Mouse (Mus musculus): ENCODE results near the gene Mthfsd. TPM values are rescaled to one million over a fixed set of nuclear protein-coding genes. Genes with fewer than 3 reads are reported as not detected.

Mthfsd gene
- polyA plus RNA-seq, 1 experiment, result 22.3 TPM

DNA sequence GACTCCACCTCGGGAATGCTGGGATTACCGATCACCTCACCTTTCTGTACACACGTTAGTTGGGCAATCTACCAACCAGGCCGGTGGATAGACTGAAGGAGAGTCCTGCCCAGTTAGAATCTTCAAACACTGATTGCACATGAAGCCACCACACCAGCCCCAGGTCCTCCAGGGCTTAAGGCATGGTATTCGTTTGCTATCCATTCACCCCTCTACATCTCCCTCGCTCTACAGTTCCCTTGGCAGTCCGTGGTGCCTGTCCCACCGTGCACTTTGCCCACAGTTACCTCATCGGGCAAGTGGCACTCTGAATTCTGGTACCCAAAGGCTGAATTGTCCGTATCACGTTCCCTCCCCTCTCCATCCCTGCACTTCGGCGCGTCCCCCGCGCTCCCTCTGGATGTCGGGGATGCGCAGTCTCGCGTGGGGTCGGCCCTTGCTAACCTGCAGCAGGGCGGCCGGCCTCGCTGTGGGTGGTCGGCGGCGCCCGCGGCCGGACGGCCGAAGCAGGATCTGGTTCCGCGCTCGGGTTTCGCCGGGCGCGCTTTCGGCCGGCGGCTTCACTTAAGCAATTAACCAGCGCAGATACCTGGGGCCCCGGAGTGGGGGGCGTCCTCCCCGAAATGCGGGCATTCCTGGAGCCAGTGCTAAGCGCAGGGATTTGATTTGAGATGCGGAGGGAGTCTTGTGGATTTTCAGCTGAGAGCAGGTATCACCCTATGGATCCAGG is 27.7 kb downstream of the Mthfsd start:
- Histone ChIP-seq H3K4me3 (no peak overlapping the region), H3K4me2 (ENCODE audit: low read depth) (no peak overlapping the region), H3K79me2 (ENCODE audit: control insufficient read depth, insufficient read depth) (no peaks in the 10 kb centered on the region), H3K27me3 (ENCODE audit: control insufficient read depth, insufficient read depth, insufficient read length) (peaks cover 89% of the 10 kb centered on the region), H3K36me3 (ENCODE audit: control insufficient read depth, insufficient read depth) (no peaks in the 10 kb centered on the region), H3ac (ENCODE audit: control insufficient read depth, insufficient read length) (no peak overlapping the region)
- TF ChIP-seq MAX (IDR thresholded peaks at IDR 0.05; ENCODE audit: low read depth) (no peak), MYOG (IDR thresholded peaks at IDR 0.05; ENCODE audit: control insufficient read depth in 1 of 3, insufficient read depth in 1 of 3, insufficient read length in 2 of 3, low read depth in 2 of 3) (no peak), POLR2AphosphoS2 (IDR thresholded peaks at IDR 0.05; ENCODE audit: insufficient read length, low read depth) (no peak), MYOD1 (IDR thresholded peaks at IDR 0.05; ENCODE audit: control insufficient read depth in 1 of 3, insufficient read length in 2 of 3, low read depth in 2 of 3) (no peak), REST (IDR thresholded peaks at IDR 0.05; ENCODE audit: insufficient read depth, insufficient read length) (no peak), SRF (IDR thresholded peaks at IDR 0.05; ENCODE audit: control insufficient read depth, insufficient read length, low read depth) (no peak), TCF12 (IDR thresholded peaks at IDR 0.05; ENCODE audit: insufficient read depth, poor library complexity, severe bottlenecking) (no peak)

DNA sequence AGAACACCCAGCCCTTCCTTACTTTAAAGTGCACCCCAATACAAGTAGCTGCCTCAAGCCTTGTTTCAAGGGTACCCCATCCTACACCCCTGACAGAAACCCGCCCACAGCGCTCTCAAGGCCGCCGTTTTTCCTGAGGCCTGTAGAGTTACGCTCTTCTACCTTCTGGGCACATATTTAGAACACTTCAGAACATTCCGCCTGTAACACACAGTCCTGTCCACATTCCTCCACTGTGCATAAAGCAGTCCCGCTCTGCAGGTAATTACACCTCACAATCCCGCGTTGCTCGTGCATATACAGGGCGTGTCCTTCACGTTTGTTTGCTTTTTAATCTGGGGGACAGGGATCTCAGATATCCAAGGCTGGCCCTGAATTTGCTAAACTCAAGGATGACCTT is 28.2 kb downstream of the Mthfsd start:
- no peak overlapping the region for H3K4me3 ChIP-seq
- no peaks in the 10 kb centered on the region for H3K36me3 ChIP-seq (ENCODE audit: control insufficient read depth, insufficient read depth)
- H3K79me2 ChIP-seq (ENCODE audit: control insufficient read depth, insufficient read depth), result no peaks in the 10 kb centered on the region
- no peak overlapping the region for H3K4me2 ChIP-seq (ENCODE audit: low read depth)
- no peak overlapping the region for H3ac ChIP-seq (ENCODE audit: control insufficient read depth, insufficient read length)
- peaks cover 89% of the 10 kb centered on the region for H3K27me3 ChIP-seq (ENCODE audit: control insufficient read depth, insufficient read depth, insufficient read length)
- TF ChIP-seq MYOG (IDR thresholded peaks at IDR 0.05; ENCODE audit: control insufficient read depth in 1 of 3, insufficient read depth in 1 of 3, insufficient read length in 2 of 3, low read depth in 2 of 3), result no peak
- TF ChIP-seq E2F4 (IDR thresholded peaks at IDR 0.05; ENCODE audit: insufficient read depth), result no peak
- no peak for TF ChIP-seq USF1 (IDR thresholded peaks at IDR 0.05; ENCODE audit: low read depth)

DNA sequence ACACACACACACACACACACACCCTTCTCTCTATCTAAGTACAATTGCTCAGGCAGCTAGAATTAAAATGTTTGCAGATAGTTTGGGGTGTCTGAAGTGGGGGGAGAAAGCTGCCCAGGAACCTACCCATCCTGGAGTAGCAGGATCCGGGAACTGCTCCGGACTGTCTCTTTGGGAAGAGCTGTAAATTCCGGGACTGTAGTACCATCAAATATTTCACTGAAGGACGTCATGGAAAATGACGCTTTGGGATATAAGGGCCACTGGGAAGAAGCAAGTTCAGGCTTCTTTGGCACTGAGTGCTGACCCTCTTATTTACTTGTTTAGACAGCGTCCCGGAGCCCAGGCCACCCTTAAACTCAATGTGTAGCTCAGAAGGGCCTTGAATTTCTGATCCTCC is 29.0 kb downstream of the Mthfsd start:
- H3K27me3 ChIP-seq (ENCODE audit: control insufficient read depth, insufficient read depth, insufficient read length), result peaks cover 89% of the 10 kb centered on the region
- no peak overlapping the region for H3K4me3 ChIP-seq
- no peaks in the 10 kb centered on the region for H3K36me3 ChIP-seq (ENCODE audit: control insufficient read depth, insufficient read depth)
- H3ac ChIP-seq (ENCODE audit: control insufficient read depth, insufficient read length), result no peak overlapping the region
- H3K79me2 ChIP-seq (ENCODE audit: control insufficient read depth, insufficient read depth), result no peaks in the 10 kb centered on the region
- TF ChIP-seq POLR2A (IDR thresholded peaks at IDR 0.05; ENCODE audit: insufficient read length, low read depth) (no peak), TCF3 (IDR thresholded peaks at IDR 0.05; ENCODE audit: insufficient read length, low read depth) (no peak), MYOD1 (IDR thresholded peaks at IDR 0.05; ENCODE audit: control insufficient read depth in 1 of 3, insufficient read length in 2 of 3, low read depth in 2 of 3) (no peak), USF1 (IDR thresholded peaks at IDR 0.05; ENCODE audit: low read depth) (no peak), CEBPB (IDR thresholded peaks at IDR 0.05; ENCODE audit: insufficient read depth, poor library complexity, severe bottlenecking) (no peak), REST (IDR thresholded peaks at IDR 0.05; ENCODE audit: insufficient read depth, insufficient read length) (no peak), SRF (IDR thresholded peaks at IDR 0.05; ENCODE audit: control insufficient read depth, insufficient read length, low read depth) (no peak), MYOG (IDR thresholded peaks at IDR 0.05; ENCODE audit: control insufficient read depth in 1 of 3, insufficient read depth in 1 of 3, insufficient read length in 2 of 3, low read depth in 2 of 3) (no peak), TCF12 (IDR thresholded peaks at IDR 0.05; ENCODE audit: insufficient read depth, poor library complexity, severe bottlenecking) (no peak), POLR2AphosphoS2 (IDR thresholded peaks at IDR 0.05; ENCODE audit: insufficient read length, low read depth) (no peak)
- H3K4me2 ChIP-seq (ENCODE audit: low read depth), result no peak overlapping the region

- Histone ChIP-seq H3K4me2 (ENCODE audit: low read depth) (no peak overlapping the region), H3K27me3 (ENCODE audit: control insufficient read depth, insufficient read depth, insufficient read length) (peaks cover 89% of the 10 kb centered on the region), H3K36me3 (ENCODE audit: control insufficient read depth, insufficient read depth) (no peaks in the 10 kb centered on the region), H3ac (ENCODE audit: control insufficient read depth, insufficient read length) (no peak overlapping the region), H3K4me3 (no peak overlapping the region), H3K79me2 (ENCODE audit: control insufficient read depth, insufficient read depth) (no peaks in the 10 kb centered on the region)
- TF ChIP-seq USF1 (IDR thresholded peaks at IDR 0.05; ENCODE audit: low read depth) (no peak), E2F4 (IDR thresholded peaks at IDR 0.05; ENCODE audit: insufficient read depth) (no peak), POLR2A (IDR thresholded peaks at IDR 0.05; ENCODE audit: insufficient read length, low read depth) (no peak), CEBPB (IDR thresholded peaks at IDR 0.05; ENCODE audit: insufficient read depth, poor library complexity, severe bottlenecking) (no peak), TCF12 (IDR thresholded peaks at IDR 0.05; ENCODE audit: insufficient read depth, poor library complexity, severe bottlenecking) (no peak), MYOD1 (IDR thresholded peaks at IDR 0.05; ENCODE audit: control insufficient read depth in 1 of 3, insufficient read length in 2 of 3, low read depth in 2 of 3) (no peak), MYOG (IDR thresholded peaks at IDR 0.05; ENCODE audit: control insufficient read depth in 1 of 3, insufficient read depth in 1 of 3, insufficient read length in 2 of 3, low read depth in 2 of 3) (no peak), TCF3 (IDR thresholded peaks at IDR 0.05; ENCODE audit: insufficient read length, low read depth) (no peak), REST (IDR thresholded peaks at IDR 0.05; ENCODE audit: insufficient read depth, insufficient read length) (no peak), POLR2AphosphoS2 (IDR thresholded peaks at IDR 0.05; ENCODE audit: insufficient read length, low read depth) (no peak), MAX (IDR thresholded peaks at IDR 0.05; ENCODE audit: low read depth) (no peak), SRF (IDR thresholded peaks at IDR 0.05; ENCODE audit: control insufficient read depth, insufficient read length, low read depth) (no peak)
Measured at GRCm38 (mm10) chr8:121078721-121079120, 29.5 kb downstream of the Mthfsd start.

GRCm38 (mm10) chr8:121076555-121076954 is 31.6 kb downstream of the Mthfsd start:
- H3K36me3 ChIP-seq (ENCODE audit: control insufficient read depth, insufficient read depth), result no peaks in the 10 kb centered on the region
- peaks cover 86% of the 10 kb centered on the region for H3K27me3 ChIP-seq (ENCODE audit: control insufficient read depth, insufficient read depth, insufficient read length)
- TF ChIP-seq MYOG (IDR thresholded peaks at IDR 0.05; ENCODE audit: control insufficient read depth in 1 of 3, insufficient read depth in 1 of 3, insufficient read length in 2 of 3, low read depth in 2 of 3), result no peak
- no peak for TF ChIP-seq POLR2A (IDR thresholded peaks at IDR 0.05; ENCODE audit: insufficient read length, low read depth)
- no peak for TF ChIP-seq TCF12 (IDR thresholded peaks at IDR 0.05; ENCODE audit: insufficient read depth, poor library complexity, severe bottlenecking)
- TF ChIP-seq CEBPB (IDR thresholded peaks at IDR 0.05; ENCODE audit: insufficient read depth, poor library complexity, severe bottlenecking), result no peak
- TF ChIP-seq TCF3 (IDR thresholded peaks at IDR 0.05; ENCODE audit: insufficient read length, low read depth), result no peak
- no peak for TF ChIP-seq MYOD1 (IDR thresholded peaks at IDR 0.05; ENCODE audit: control insufficient read depth in 1 of 3, insufficient read length in 2 of 3, low read depth in 2 of 3)
- TF ChIP-seq USF1 (IDR thresholded peaks at IDR 0.05; ENCODE audit: low read depth), result no peak
- H3K79me2 ChIP-seq (ENCODE audit: control insufficient read depth, insufficient read depth), result no peaks in the 10 kb centered on the region
- H3ac ChIP-seq (ENCODE audit: control insufficient read depth, insufficient read length), result no peak overlapping the region
- H3K4me2 ChIP-seq (ENCODE audit: low read depth), result no peak overlapping the region
- H3K4me3 ChIP-seq, result no peak overlapping the region
